Mouse (Mus musculus) forebrain, embryonic 13.5 days (tissue): ENCODE measurements around the gene Capn9. TPM values are rescaled to one million over a fixed set of nuclear protein-coding genes. Genes with fewer than 3 reads are reported as not detected.

Experiments
- ATAC-seq: fragments of 200-750 bp; cut with Nextera tagmentation; 2 replicates; pipeline ENCODE4 v1.8.0; 2017
- H3K27ac ChIP-seq: fragments of 300-500 bp; sonication (generic); 2 replicates; pipeline ENCODE4 v1.5.1; 2015; ENCODE audit warnings: inconsistent platforms, mild to moderate bottlenecking, moderate library complexity
- H3K27me3 ChIP-seq: fragments of 300-500 bp; sonication (generic); 2 replicates; pipeline ENCODE4 v1.6.1; 2015; ENCODE audit warnings: mild to moderate bottlenecking, inconsistent platforms
- H3K36me3 ChIP-seq: fragments of 300-500 bp; sonication (generic); 2 replicates; pipeline ENCODE4 v1.6.1; 2015; ENCODE audit warnings: mild to moderate bottlenecking, inconsistent platforms; ENCODE audit not compliant: poor library complexity, severe bottlenecking
- H3K4me1 ChIP-seq: fragments of 300-500 bp; sonication (generic); 2 replicates; pipeline ENCODE4 v1.6.1; 2015; ENCODE audit warnings: inconsistent platforms
- H3K4me2 ChIP-seq: fragments of 300-500 bp; sonication (generic); 2 replicates; pipeline ENCODE4 v1.6.1; 2015; ENCODE audit warnings: inconsistent platforms, mild to moderate bottlenecking, moderate library complexity
- H3K4me3 ChIP-seq: fragments of 300-500 bp; sonication (generic); 2 replicates; pipeline ENCODE4 v1.5.1; 2015; ENCODE audit warnings: mild to moderate bottlenecking, inconsistent platforms
- H3K9ac ChIP-seq: fragments of 300-500 bp; sonication (generic); 2 replicates; pipeline ENCODE4 v1.6.1; 2015; ENCODE audit warnings: mild to moderate bottlenecking, inconsistent platforms
- H3K9me3 ChIP-seq: fragments of 300-500 bp; sonication (generic); replicated peaks from 2 replicates; pipeline ENCODE4 v1.6.1; 2016; ENCODE audit warnings: inconsistent platforms
- WGBS: fragments of 180-500 bp; shearing (Covaris S2); methylation state at CpG from one replicate; pipeline ENCODE4 v1.1.7; 2015; 5-methylcytosine and 5-hydroxymethylcytosine counted together
- polyA plus RNA-seq: library from polyadenylated mRNA; unstranded; fragments of >200 nt; fragmentation: Nextera tagmentation; extraction: Ambion mirVana; gene quantifications from 2 replicates; pipeline ENCODE4 v1.2.1, GENCODE M21; 2015

Gene Capn9
- polyA plus RNA-seq, 1 experiment from 2014 or later: 0.06 TPM

- Histone ChIP-seq H3K4me3 (no peak overlapping the region), H3K4me1 (peaks cover 15% of the 10 kb centered on the region), H3K9me3 (no peaks in the 10 kb centered on the region), H3K27ac (peak overlapping the region; percentile 25; the same call in 1 of the 2 replicates), H3K4me2 (no peak overlapping the region), H3K27me3 (no peaks in the 10 kb centered on the region), H3K9ac (0 out of 2 replicates have a peak overlapping the region, but pooled peaks have one; percentile 30), H3K36me3 (peaks cover 39% of the 10 kb centered on the region)
- 0 out of 2 replicates have a peak, but pooled peaks have one; percentile 30 for ATAC-seq
- WGBS: 43% methylated on average over 4 of the region's 4 CpGs
Observed at GRCm38 (mm10) chr8:124652546-124652945, 76.6 kb downstream of the Capn9 start.

- no peak for ATAC-seq
- 81% methylated on average over 28 of the region's 28 CpGs for WGBS
- Histone ChIP-seq H3K27me3 (no peaks in the 10 kb centered on the region), H3K9me3 (no peaks in the 10 kb centered on the region), H3K4me3 (no peak overlapping the region), H3K9ac (no peak overlapping the region), H3K4me1 (peaks cover 21% of the 10 kb centered on the region), H3K4me2 (no peak overlapping the region), H3K36me3 (peaks cover 39% of the 10 kb centered on the region), H3K27ac (no peak overlapping the region)
Observed at GRCm38 (mm10) chr8:124653568-124654475, 77.9 kb downstream of the Capn9 start.

- ATAC-seq: no peak
- H3K4me2 ChIP-seq: no peak overlapping the region; the same call in 1 of the 2 replicates
- peak overlapping the region; percentile 22; the same call in 1 of the 2 replicates for H3K27ac ChIP-seq
- peaks cover 16% of the 10 kb centered on the region for H3K36me3 ChIP-seq
- H3K4me1 ChIP-seq: peaks cover 46% of the 10 kb centered on the region
- no peaks in the 10 kb centered on the region for H3K9me3 ChIP-seq
- H3K9ac ChIP-seq: no peak overlapping the region
- WGBS: 77% methylated on average over 7 of the region's 7 CpGs
- no peak overlapping the region for H3K4me3 ChIP-seq
- H3K27me3 ChIP-seq: no peaks in the 10 kb centered on the region
Observed at GRCm38 (mm10) chr8:124657961-124658360, 82.0 kb downstream of the Capn9 start.

- WGBS: 37% methylated on average over 2 of the region's 2 CpGs
- Histone ChIP-seq H3K9ac (no peak overlapping the region), H3K9me3 (no peaks in the 10 kb centered on the region), H3K36me3 (peaks cover 16% of the 10 kb centered on the region), H3K4me2 (no peak overlapping the region), H3K4me3 (no peak overlapping the region), H3K4me1 (peaks cover 46% of the 10 kb centered on the region), H3K27ac (peak overlapping the region; percentile 22), H3K27me3 (no peaks in the 10 kb centered on the region)
- peak; percentile 66 for ATAC-seq
Observed at GRCm38 (mm10) chr8:124658415-124658814, 82.5 kb downstream of the Capn9 start.

GRCm38 (mm10) chr8:124661781-124662180 lies 85.9 kb downstream of the Capn9 start:
- peak overlapping the region; percentile 79 for H3K4me3 ChIP-seq
- no peaks in the 10 kb centered on the region for H3K9me3 ChIP-seq
- 61% methylated on average over 9 of the region's 9 CpGs for WGBS
- H3K27me3 ChIP-seq: no peaks in the 10 kb centered on the region
- peaks cover 50% of the 10 kb centered on the region for H3K4me1 ChIP-seq
- H3K27ac ChIP-seq: no peak overlapping the region
- peak overlapping the region; percentile 87 for H3K9ac ChIP-seq
- ATAC-seq: no peak
- H3K36me3 ChIP-seq: peaks cover 2% of the 10 kb centered on the region
- peak overlapping the region; percentile 83 for H3K4me2 ChIP-seq

GRCm38 (mm10) chr8:124662446-124663111 lies 86.7 kb downstream of the Capn9 start:
- Histone ChIP-seq H3K4me2 (peak overlapping the region; percentile 83), H3K4me3 (peak overlapping the region; percentile 79), H3K36me3 (no peaks in the 10 kb centered on the region), H3K9ac (peak overlapping the region; percentile 87), H3K27ac (peak overlapping the region; percentile 76), H3K4me1 (peaks cover 50% of the 10 kb centered on the region), H3K27me3 (no peaks in the 10 kb centered on the region), H3K9me3 (no peaks in the 10 kb centered on the region)
- peak; percentile 44 for ATAC-seq
- WGBS: under 1% methylated on average over 49 of the region's 49 CpGs

- 2% methylated on average over 64 of the region's 69 CpGs for whole genome bisulfite sequencing
- H3K4me1 ChIP-seq: peaks cover 43% of the 10 kb centered on the region
- ATAC-seq: peak; percentile 91
Observed at GRCm38 (mm10) chr8:124663112-124663873, 87.4 kb downstream of the Capn9 start, which contains the start of gene 2310022B05Rik. Gene 2310022B05Rik (minus strand): TSS chr8:124663369.

GRCm38 (mm10) chr8:124663874-124664230 lies 87.9 kb downstream of the Capn9 start:
- no peak; the same call in 1 of the 2 replicates for ATAC-seq
- peak overlapping the region; percentile 87 for H3K9ac ChIP-seq
- peak overlapping the region; percentile 83 for H3K4me2 ChIP-seq
- H3K9me3 ChIP-seq: no peaks in the 10 kb centered on the region
- 44% methylated on average over 4 of the region's 4 CpGs for WGBS
- peaks cover 39% of the 10 kb centered on the region for H3K4me1 ChIP-seq
- H3K27ac ChIP-seq: peak overlapping the region; percentile 76
- no peaks in the 10 kb centered on the region for H3K36me3 ChIP-seq
- H3K4me3 ChIP-seq: peak overlapping the region; percentile 79
- no peaks in the 10 kb centered on the region for H3K27me3 ChIP-seq

More at GRCm38 (mm10) chr8:124663112-124663873, 87.4 kb downstream of the Capn9 start, which contains the start of gene 2310022B05Rik:
- peak within 1 kb of the TSS; percentile 79 for H3K4me3 ChIP-seq
- peak within 1 kb of the TSS; percentile 83 for H3K4me2 ChIP-seq
- peak within 1 kb of the TSS; percentile 76 for H3K27ac ChIP-seq
- H3K9ac ChIP-seq: peak within 1 kb of the TSS; percentile 87
- no peaks in the 10 kb centered on the region for H3K27me3 ChIP-seq
- H3K36me3 ChIP-seq: no peaks in the 10 kb centered on the region
- H3K9me3 ChIP-seq: no peaks in the 10 kb centered on the region

- 93% methylated on average over 3 of the region's 3 CpGs for WGBS
- Histone ChIP-seq H3K4me1 (peaks cover 35% of the 10 kb centered on the region), H3K27ac (no peak overlapping the region), H3K27me3 (no peaks in the 10 kb centered on the region), H3K9ac (no peak overlapping the region), H3K9me3 (no peaks in the 10 kb centered on the region), H3K36me3 (no peaks in the 10 kb centered on the region), H3K4me3 (no peak overlapping the region), H3K4me2 (no peak overlapping the region)
- no peak for ATAC-seq
Observed at GRCm38 (mm10) chr8:124664414-124664813, 88.5 kb downstream of the Capn9 start.
